Mouse (Mus musculus) CH12.LX (cell line): ENCODE data around the gene Clca3b.

Experiments
- CTCF ChIP-seq, 2 experiments: IDR thresholded peaks in 1 of 2; conservative IDR thresholded peaks in 1 of 2; 2 replicates each; pipeline ENCODE4 v1.5.1; 2011 to 2012; ENCODE audit warnings: low read depth in 2 of 2, low read length in 2 of 2, improper control_type of control experiment in 1 of 2, inconsistent platforms in 1 of 2, mild to moderate bottlenecking in 1 of 2, moderate library complexity in 1 of 2
- IRF4 ChIP-seq: IDR thresholded peaks from 2 replicates; pipeline ENCODE4 v1.6.1; 2014; ENCODE audit warnings: low read depth, mild to moderate bottlenecking, inconsistent platforms, low read length, improper control_type of control experiment
- POLR2A ChIP-seq: IDR thresholded peaks from 2 replicates; pipeline ENCODE4 v1.6.1; 2011; ENCODE audit warnings: low read depth, mild to moderate bottlenecking, improper control_type of control experiment, low read length
- USF1 ChIP-seq: IDR thresholded peaks from 2 replicates; pipeline ENCODE4 v1.6.1; 2014; ENCODE audit warnings: low read depth, mild to moderate bottlenecking, inconsistent platforms, low read length, improper control_type of control experiment

- TF ChIP-seq CTCF (conservative IDR thresholded peaks at IDR 0.05 in 1 of 2, IDR thresholded peaks at IDR 0.05 in 1 of 2; ENCODE audit: low read depth in 2 of 2, low read length in 2 of 2) (no peak), IRF4 (no peak), POLR2A (no peak), USF1 (no peak)
These were observed 48.0 kb upstream of the Clca3b start for GRCm38 (mm10) chr3:144897042-144897678.
